Mouse (Mus musculus): ENCODE measurements around the gene Sirpb1a.
"Not testable (repeated sequence)": the region's sequence is repeated elsewhere in the genome, so short reads cannot be mapped to it uniquely, and the experiment has no call there.

The Sirpb1a gene

GRCm38 (mm10) chr3:15426447-15426846, at the start of gene Sirpb1a:
Sirpb1a (minus strand) TSS chr3:15426520.
- DNase-seq (ENCODE audit: low read depth, low spot score) = not testable (repeated sequence)

GRCm38 (mm10) chr3:15474831-15475230, 48.5 kb upstream of the Sirpb1a start:
- not testable (repeated sequence) for DNase-seq (ENCODE audit: low read depth, low spot score)

GRCm38 (mm10) chr3:15470158-15470557, 43.8 kb upstream of the Sirpb1a start:
- DNase-seq (ENCODE audit: low read depth, low spot score) = not testable (repeated sequence)

DNA sequence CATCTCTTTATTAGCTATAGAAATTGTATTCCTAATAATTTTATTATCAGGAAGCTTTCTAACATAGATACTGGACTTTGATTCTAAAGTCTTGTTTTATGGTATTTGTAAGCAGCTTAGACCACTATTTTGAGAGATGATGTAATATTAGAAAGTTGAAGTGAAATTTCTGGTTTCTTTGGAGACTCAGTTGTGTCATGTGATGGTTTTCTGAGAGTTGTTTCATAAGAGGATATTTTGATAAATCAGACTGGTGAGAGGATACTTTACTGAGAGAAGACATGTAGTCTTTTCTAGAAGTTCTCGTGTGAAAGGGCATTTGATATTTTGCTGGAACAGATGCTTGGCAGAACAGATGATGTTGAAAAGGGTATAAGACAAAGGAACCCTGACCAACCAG, 17.6 kb upstream of the Sirpb1a start:
- not testable (repeated sequence) for DNase-seq (ENCODE audit: low read depth, low spot score)

DNA sequence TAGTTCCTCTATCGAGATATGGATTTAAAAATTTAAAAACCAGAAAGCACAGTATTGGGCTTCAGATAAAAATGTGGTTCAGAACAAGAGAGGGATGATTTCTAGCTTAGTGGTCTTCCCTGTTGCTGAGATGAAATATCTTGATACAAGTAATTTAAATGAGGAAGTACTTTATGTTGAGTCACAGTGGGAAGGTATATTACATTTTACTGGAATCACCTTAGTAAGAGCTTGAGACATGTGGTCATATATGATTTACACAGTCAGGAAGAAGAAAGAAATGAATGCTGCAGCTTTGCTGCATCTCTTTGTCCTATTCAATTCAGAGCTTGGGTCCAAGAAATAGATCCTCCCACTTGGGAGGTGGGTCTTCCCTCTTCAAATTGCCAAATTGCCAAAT, 13.5 kb upstream of the Sirpb1a start:
- not testable (repeated sequence) for DNase-seq (ENCODE audit: low read depth, low spot score)

DNA sequence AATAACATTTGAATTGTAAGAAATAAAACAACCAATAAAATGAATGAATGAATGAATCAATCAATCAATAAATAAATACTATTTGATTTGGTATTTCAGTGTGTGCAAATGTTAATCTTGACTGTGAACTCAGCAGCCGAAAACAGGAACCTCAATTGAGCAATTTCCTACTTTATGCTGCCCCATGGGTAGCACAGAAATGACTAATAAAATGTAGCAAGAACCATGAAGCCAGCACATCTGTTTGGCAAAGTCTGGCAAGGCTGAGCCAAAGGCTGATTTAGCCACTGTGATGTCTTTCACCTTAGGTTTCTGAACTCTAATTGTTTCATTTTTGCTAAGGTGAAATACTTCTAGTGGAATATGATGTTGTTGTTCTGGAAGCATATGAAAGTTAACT, 1.6 kb upstream of the Sirpb1a start:
- DNase-seq (ENCODE audit: low read depth, low spot score) = peak; percentile 10

DNA sequence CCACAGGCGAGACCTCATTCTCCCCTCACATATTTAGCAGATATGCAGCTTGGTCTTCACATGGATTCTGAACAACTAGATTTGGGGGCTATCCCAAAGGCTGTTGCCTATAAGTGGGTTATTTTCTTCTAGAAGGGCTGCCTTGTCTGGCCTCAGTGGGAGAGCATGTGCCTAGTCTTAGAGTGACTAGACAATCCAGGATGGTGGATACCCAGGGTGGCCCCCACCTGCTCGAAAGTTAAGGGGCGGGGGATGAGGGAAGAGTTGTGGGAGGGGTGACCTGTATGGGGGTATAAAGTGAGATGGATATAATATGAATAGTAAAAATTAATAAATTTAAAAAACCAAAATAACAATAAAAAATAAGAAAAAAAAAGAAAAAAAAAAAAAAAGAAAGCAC, 70.6 kb downstream of the Sirpb1a start:
- DNase-seq (ENCODE audit: low read depth, low spot score) = not testable (repeated sequence)

DNA sequence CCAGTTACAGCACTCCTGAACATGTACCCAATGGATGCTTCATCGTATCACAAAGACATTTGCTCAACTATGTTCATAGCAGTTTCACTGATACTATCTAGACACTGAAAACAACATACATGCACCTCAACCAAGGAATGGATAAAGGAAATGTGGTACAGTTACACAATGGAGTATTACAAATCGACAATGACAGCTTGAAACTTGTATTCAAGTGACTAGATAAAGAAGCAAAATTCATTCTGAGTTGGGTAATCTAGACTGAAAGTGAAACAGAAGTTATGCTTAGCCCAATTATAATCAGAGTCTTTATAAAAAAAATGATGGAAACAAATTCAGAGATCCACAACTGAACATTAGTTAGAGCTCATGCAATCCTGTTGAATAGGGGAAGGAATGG, 76.0 kb downstream of the Sirpb1a start:
- DNase-seq (ENCODE audit: low read depth, low spot score) = not testable (repeated sequence)

GRCm38 (mm10) chr3:15345606-15346005, 80.7 kb downstream of the Sirpb1a start:
- DNase-seq (ENCODE audit: low read depth, low spot score) = not testable (repeated sequence)

- DNase-seq (ENCODE audit: low read depth, low spot score) = no peak
Measured at GRCm38 (mm10) chr3:15340287-15340686, 86.0 kb downstream of the Sirpb1a start.

DNA sequence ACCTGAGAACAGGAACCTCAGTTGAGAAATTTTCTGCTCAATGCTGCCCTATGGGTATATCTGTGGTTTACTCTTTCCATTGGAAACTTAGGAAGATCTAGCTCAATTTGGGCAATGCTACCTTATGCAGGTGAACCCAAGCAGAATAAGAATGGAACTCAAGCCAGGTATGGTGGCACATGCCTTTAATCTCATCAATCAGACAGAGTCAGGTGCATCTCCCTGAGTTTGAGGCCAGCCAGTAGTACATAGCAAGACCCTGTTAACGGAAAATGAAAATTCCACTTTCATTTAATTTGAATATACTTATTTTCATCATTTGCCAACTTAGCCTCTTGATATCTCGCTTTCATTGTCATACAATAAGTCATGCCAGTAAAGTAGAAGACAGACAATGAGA, 92.1 kb downstream of the Sirpb1a start:
- DNase-seq (ENCODE audit: low read depth, low spot score) = no peak

- DNase-seq (ENCODE audit: low read depth, low spot score) = no peak
Measured at GRCm38 (mm10) chr3:15332063-15332462, 94.3 kb downstream of the Sirpb1a start, which contains the start of gene Gm9733. Gm9733 (minus strand) TSS chr3:15332302.

DNA sequence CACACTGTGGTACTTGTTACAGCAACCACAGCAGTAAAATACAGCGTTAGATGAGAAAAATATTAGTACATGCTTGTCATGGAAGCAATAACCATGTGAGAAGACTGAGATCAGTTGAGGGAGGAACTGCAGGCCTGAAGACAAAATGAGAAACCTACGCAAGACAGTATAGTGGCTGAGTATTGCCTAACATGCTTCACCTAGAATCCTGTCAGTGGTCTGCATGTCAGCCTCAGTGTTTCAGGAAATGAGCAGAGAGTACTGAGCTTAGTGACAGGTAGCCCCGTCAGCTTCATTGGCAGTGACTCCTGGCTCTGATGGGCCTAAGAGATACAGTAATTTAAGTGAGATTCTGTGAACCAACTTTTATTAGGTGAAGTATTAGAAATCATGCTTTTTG, 94.8 kb downstream of the Sirpb1a start:
- DNase-seq (ENCODE audit: low read depth, low spot score) = no peak

GRCm38 (mm10) chr3:15329549-15329948, 96.8 kb downstream of the Sirpb1a start:
- DNase-seq (ENCODE audit: low read depth, low spot score) = no peak

Data from skeletal muscle tissue, adult 2 months (tissue).